Comparison of ENCODE assay signal across 16 mouse cellular contexts in the genomic region with DNA sequence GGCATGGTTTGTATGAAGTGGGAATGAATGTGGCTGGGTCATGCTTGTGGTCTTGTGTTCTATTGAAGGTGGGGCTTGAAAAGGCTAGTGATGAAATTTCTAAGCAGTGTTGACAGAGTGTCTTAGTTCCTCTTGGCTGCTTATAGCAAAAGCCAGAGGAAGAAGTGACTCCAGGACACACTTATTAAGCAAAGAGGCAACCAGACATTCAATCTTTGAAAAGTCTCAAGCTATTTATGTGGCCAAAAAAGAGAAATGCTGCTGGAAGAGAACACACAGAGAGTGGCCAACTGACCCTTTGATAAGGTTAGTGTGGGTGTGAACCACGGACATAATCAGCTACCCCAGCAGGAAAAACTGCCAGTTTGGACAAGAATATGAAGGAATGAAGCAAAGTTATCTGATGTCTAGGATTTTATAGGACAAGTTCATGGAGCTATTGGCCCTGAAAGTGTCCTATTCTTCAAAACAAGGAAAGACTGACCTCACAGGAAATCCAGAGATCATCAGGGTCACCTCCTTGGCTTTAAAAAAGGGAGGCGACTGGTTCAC.
DNase-seq lines count a peak whose midpoint lies in the region; ATAC-seq and TF ChIP-seq lines count a peak whose summit lies in the region.
"Had no signal": no experiment of that assay in that cellular context is flagged by ENCODE, and none has a peak within 500 bp of the region (broad histone marks: within the 10 kb centered on the region; RNA-seq: fewer than 3 reads in every experiment).

No protein-coding gene starts in this region.

- H3K9me3 ChIP-seq in kidney, embryonic 16.5 days (ENCODE audit: low read length), result no peaks in the 10 kb centered on the region
- H3K9me3 ChIP-seq in lung, postnatal 0 days (ENCODE audit: low read length), result no peaks in the 10 kb centered on the region
- no peaks in the 10 kb centered on the region for H3K9me3 ChIP-seq in limb, embryonic 10.5 days (replicated peaks)
- no peaks in the 10 kb centered on the region for H3K9me3 ChIP-seq in intestine, embryonic 16.5 days (ENCODE audit: control insufficient read depth, low read length)
- H3K9me3 ChIP-seq: lung, embryonic 15.5 days; stomach, embryonic 15.5 days had no signal

- no peak overlapping the region for H3K4me2 ChIP-seq in kidney, embryonic 16.5 days (replicated peaks; ENCODE audit: low read depth, low read length)
- H3K4me2 ChIP-seq in lung, postnatal 0 days (replicated peaks; ENCODE audit: low read depth, low read length), result no peak overlapping the region
- no peak overlapping the region for H3K4me2 ChIP-seq in intestine, embryonic 16.5 days (ENCODE audit: low read depth, low read length)
- H3K4me2 ChIP-seq: lung, embryonic 15.5 days; stomach, embryonic 15.5 days had no signal

- no peaks in the 10 kb centered on the region for H3K36me3 ChIP-seq in kidney, embryonic 16.5 days (ENCODE audit: insufficient read depth, low read length)
- no peaks in the 10 kb centered on the region for H3K36me3 ChIP-seq in lung, postnatal 0 days (ENCODE audit: insufficient read depth, low read length)
- H3K36me3 ChIP-seq in limb, embryonic 10.5 days, result no peaks in the 10 kb centered on the region
- no peaks in the 10 kb centered on the region for H3K36me3 ChIP-seq in intestine, embryonic 16.5 days (ENCODE audit: control insufficient read depth, insufficient read depth, low read length)
- H3K36me3 ChIP-seq: lung, embryonic 15.5 days; stomach, embryonic 15.5 days had no signal

- no peak overlapping the region for H3K27ac ChIP-seq in kidney, embryonic 16.5 days (ENCODE audit: low read length)
- peak overlapping the region; percentile 85 for H3K27ac ChIP-seq in bone marrow macrophage, adult 2 months (ENCODE audit: insufficient read depth, low read depth, low read length)
- H3K27ac ChIP-seq in lung, postnatal 0 days (ENCODE audit: low read length), result peak overlapping the region; percentile 38; the same call in 1 of the 2 replicates
- no peak overlapping the region for H3K27ac ChIP-seq in limb, embryonic 10.5 days
- H3K27ac ChIP-seq in intestine, embryonic 16.5 days (ENCODE audit: low read length), result no peak overlapping the region
- H3K27ac ChIP-seq: kidney, postnatal 0 days; left cerebral cortex, adult 2 months; lung, embryonic 15.5 days; stomach, embryonic 15.5 days had no signal

- H3K9ac ChIP-seq in kidney, embryonic 16.5 days (replicated peaks; ENCODE audit: low read length), result no peak overlapping the region
- no peak overlapping the region for H3K9ac ChIP-seq in lung, postnatal 0 days (replicated peaks; ENCODE audit: low read depth)
- no peak overlapping the region for H3K9ac ChIP-seq in intestine, embryonic 16.5 days (ENCODE audit: low read depth, low read length)
- H3K9ac ChIP-seq: forebrain, postnatal 0 days; lung, embryonic 15.5 days; stomach, embryonic 15.5 days had no signal

- TF ChIP-seq EP300 in lung, postnatal 0 days (IDR thresholded peaks at IDR 0.05), result peak; percentile 62

- H3K4me1 ChIP-seq in kidney, embryonic 16.5 days (ENCODE audit: insufficient read depth, low read length), result no peaks in the 10 kb centered on the region
- H3K4me1 ChIP-seq in bone marrow macrophage, adult 2 months (ENCODE audit: control insufficient read depth, insufficient read depth, low read length), result peaks cover 48% of the 10 kb centered on the region
- 0 out of 2 replicates have a peak, but pooled peaks cover 2% of the 10 kb centered on the region for H3K4me1 ChIP-seq in lung, postnatal 0 days (ENCODE audit: insufficient read depth, low read depth, low read length)
- H3K4me1 ChIP-seq in limb, embryonic 10.5 days, result no peaks in the 10 kb centered on the region
- H3K4me1 ChIP-seq in intestine, embryonic 16.5 days (ENCODE audit: control insufficient read depth, insufficient read depth, low read length), result peaks cover 4% of the 10 kb centered on the region

- TF ChIP-seq POLR2A in bone marrow macrophage, adult 2 months (IDR thresholded peaks at IDR 0.05; ENCODE audit: borderline replicate concordance, low read depth, low read length), result no peak

- no peak for ATAC-seq in kidney, embryonic 16.5 days (ENCODE audit: low FRiP score, low TSS enrichment)
- ATAC-seq in lung, postnatal 0 days, result peak; percentile 80
- no peak for ATAC-seq in intestine, embryonic 16.5 days
- ATAC-seq: activated CD4-positive, CD25-positive, alpha-beta regulatory T cell, adult 4 months; forebrain, postnatal 0 days had no signal

- TF ChIP-seq CTCF in bone marrow macrophage, adult 2 months (IDR thresholded peaks at IDR 0.05; ENCODE audit: low read depth, low read length), result no peak
- no peak for TF ChIP-seq CTCF in lung, postnatal 0 days (IDR thresholded peaks at IDR 0.05)

- H3K27me3 ChIP-seq in kidney, embryonic 16.5 days (ENCODE audit: insufficient read depth, low read length), result no peaks in the 10 kb centered on the region
- H3K27me3 ChIP-seq in lung, postnatal 0 days (replicated peaks; ENCODE audit: insufficient read depth, low read length), result no peaks in the 10 kb centered on the region
- H3K27me3 ChIP-seq in limb, embryonic 10.5 days (ENCODE audit: low read depth, poor library complexity, severe bottlenecking), result no peaks in the 10 kb centered on the region
- no peaks in the 10 kb centered on the region for H3K27me3 ChIP-seq in intestine, embryonic 16.5 days (replicated peaks; ENCODE audit: control insufficient read depth, insufficient read depth, low read length)
- H3K27me3 ChIP-seq: lung, embryonic 15.5 days; stomach, embryonic 15.5 days had no signal

- no peak overlapping the region for H3K4me3 ChIP-seq in kidney, embryonic 16.5 days (ENCODE audit: low read length)
- no peak overlapping the region for H3K4me3 ChIP-seq in bone marrow macrophage, adult 2 months (ENCODE audit: insufficient read depth, low read length)
- no peak overlapping the region for H3K4me3 ChIP-seq in lung, postnatal 0 days (ENCODE audit: low read depth, low read length)
- no peak overlapping the region for H3K4me3 ChIP-seq in limb, embryonic 10.5 days
- H3K4me3 ChIP-seq in intestine, embryonic 16.5 days (ENCODE audit: low read length), result no peak overlapping the region
- H3K4me3 ChIP-seq: left cerebral cortex, adult 2 months; lung, embryonic 15.5 days; stomach, embryonic 15.5 days had no signal

- 60% methylated on average over 2 of the region's 2 CpGs for WGBS in kidney, embryonic 16.5 days
- 47% methylated on average over 2 of the region's 2 CpGs for WGBS in lung, postnatal 0 days
- 71% methylated on average over 2 of the region's 2 CpGs for WGBS in limb, embryonic 10.5 days
- WGBS in intestine, embryonic 16.5 days, result 65% methylated on average over 2 of the region's 2 CpGs

- peak; percentile 4 for DNase-seq in kidney, adult 11 months
- peak; percentile 81 for DNase-seq in 416B (ENCODE audit: low read depth)
- peak; percentile 83 for DNase-seq in lung, postnatal 0 days (ENCODE audit: low spot score)
- DNase-seq in limb, embryonic 10.5 days (ENCODE audit: low spot score), result no peak
- DNase-seq in retina, embryonic 14.5 days (ENCODE audit: low spot score), result no peak
- DNase-seq: cerebellum, adult 18-20 months; forebrain, postnatal 0 days; retina, postnatal 1 day had no signal

Comparison
In these comparisons a context has a peak if more than half of its experiments do, and no peak if none do; other contexts are left out.
1. DNase-seq: peak in kidney, adult 11 months (single experiment), 416B (single experiment) and lung, postnatal 0 days (single experiment); none in limb, embryonic 10.5 days (single experiment) and retina, embryonic 14.5 days (single experiment).
2. H3K27ac ChIP-seq: peak in bone marrow macrophage, adult 2 months (single experiment) and lung, postnatal 0 days (single experiment); none in kidney, embryonic 16.5 days (single experiment), limb, embryonic 10.5 days (single experiment) and intestine, embryonic 16.5 days (single experiment).